Mouse (Mus musculus) small intestine, adult 2 months (tissue): Measurements from ENCODE around the gene Cul1.

Experiments used
- CTCF ChIP-seq: fragments of 200-500 bp; IDR thresholded peaks from 2 replicates; pipeline ENCODE4 v1.5.1; 2012; ENCODE audit warnings: low read depth, mild to moderate bottlenecking, control low read depth, inconsistent platforms, low read length, moderate library complexity, mixed read lengths; ENCODE audit not compliant: insufficient replicate concordance, insufficient read length; ENCODE audit errors: extremely low read depth
- POLR2A ChIP-seq: fragments of 200-500 bp; IDR thresholded peaks from 2 replicates; pipeline ENCODE4 v1.6.1; 2012; ENCODE audit warnings: low read depth, mild to moderate bottlenecking, control low read depth, inconsistent platforms, low read length, moderate library complexity

DNA sequence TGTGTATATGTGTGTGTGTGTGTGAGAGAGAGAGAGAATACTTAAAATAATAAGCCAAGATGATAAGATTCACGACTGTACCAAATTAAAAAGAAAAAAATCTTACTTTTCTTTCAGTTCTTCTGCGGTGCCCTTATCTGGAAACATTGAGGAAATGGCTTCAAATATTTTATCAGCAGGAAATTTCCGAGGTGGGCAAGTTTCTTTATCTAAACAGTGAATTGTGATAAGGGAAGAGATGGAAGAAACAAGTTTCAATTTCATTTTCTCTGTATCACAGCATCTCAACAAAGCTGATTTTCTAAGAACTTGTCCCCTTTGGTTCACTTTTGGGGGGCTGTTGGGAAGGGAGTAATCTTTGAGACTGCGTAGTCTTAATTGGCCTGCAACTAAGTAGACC lies 99.1 kb downstream of the Cul1 start:
- TF ChIP-seq CTCF (no peak), POLR2A (no peak)
